Mouse (Mus musculus) granulocyte monocyte progenitor cell, adult 5-6 weeks (primary cell): ENCODE results near the gene M1ap. TPM values are rescaled to one million over a fixed set of nuclear protein-coding genes. Genes with fewer than 3 reads are reported as not detected.

ENCODE experiments used
- ATAC-seq: replicated peaks from 2 replicates; pipeline ENCODE4 v1.8.0; 2016; ENCODE audit warnings: mild to moderate bottlenecking, moderate TSS enrichment, inconsistent platforms; ENCODE audit not compliant: poor library complexity, severe bottlenecking
- total RNA-seq, 2 experiments: library from RNA; stranded (forward) in 1 of 2; stranded (reverse) in 1 of 2; fragments of 200-712, 200-1000 nt in 1 of 2; fragments of >200 nt in 1 of 2; fragmentation: Nextera tagmentation in 1 of 2; gene quantifications; 2 replicates each; pipeline ENCODE4 v1.2.3; 2014 to 2017

The M1ap gene
- total RNA-seq, 2 experiments from 2014 or later: 6.3 TPM; not detected in 1

DNA sequence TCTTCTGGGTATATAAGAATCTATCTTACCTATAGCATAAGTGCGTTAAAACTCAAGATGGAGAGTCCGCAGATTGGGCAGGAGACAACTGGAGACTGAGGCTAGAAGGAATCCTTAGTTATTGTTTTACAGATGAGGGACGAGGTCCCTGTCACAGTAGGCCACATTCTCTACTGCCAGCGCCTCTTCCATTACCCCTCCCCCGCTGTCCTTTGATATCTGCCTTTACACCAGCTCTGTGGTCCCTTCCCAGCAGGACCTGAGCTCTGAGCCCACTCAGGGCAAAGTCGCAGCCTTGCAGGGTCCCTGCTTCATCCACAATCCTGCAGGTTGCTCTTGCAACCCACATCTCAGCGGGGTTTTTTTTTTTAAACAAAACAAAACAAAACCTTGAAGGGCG, 121.5 kb downstream of the M1ap start:
- no peak for ATAC-seq

DNA sequence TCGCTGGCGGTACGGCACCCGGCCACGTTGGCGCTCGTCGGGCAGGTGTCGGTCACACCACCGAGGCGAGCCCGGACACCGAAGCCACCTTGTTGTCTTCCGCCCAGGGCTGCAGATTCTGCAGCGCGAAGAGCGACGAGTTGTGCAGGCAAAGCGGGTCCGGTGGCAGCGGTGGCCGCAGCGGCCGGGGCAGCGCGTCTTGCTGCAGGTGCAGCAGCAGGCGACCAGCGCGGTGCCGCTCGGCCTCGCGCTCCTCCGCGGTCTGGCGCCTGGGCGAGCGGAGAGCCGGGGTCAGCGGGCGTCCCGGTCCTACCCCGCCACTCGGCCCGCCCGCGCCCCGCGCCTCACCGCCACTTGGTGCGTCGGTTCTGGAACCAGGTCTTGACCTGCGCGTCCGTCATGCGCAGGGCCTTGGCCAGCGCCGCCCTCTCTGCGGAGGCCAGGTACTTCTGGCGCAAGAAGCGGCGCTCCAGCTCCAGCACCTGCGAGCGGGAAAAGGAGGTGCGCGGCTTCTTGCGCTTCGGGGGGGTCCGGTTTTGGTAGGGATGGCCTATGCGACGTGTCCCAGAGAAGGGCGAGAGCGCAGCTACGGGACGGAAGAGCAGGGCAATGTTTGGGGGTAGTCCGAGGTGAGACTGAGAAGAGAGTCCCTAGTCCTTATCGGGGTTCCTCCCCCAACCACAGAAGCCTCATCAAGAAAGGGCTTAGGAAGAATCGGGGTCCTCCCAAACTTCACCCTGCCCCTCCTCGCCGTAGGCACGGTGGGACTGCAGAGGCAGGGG, 122.2 kb downstream of the M1ap start:
- no peak; the same call in 1 of the 2 replicates for ATAC-seq

- ATAC-seq: no peak
Measured at GRCm38 (mm10) chr6:83069488-83070246, 123.0 kb downstream of the M1ap start.

DNA sequence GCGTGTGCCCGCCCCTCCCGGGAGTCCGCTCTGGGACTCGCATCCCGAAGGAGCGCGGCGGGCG, 123.4 kb downstream of the M1ap start, which contains the start of gene Tlx2:
Gene Tlx2, minus strand, starts transcription at position 47 of the 64 bp plus-strand sequence.
- ATAC-seq: no peak

GRCm38 (mm10) chr6:83070311-83071219, 123.9 kb downstream of the M1ap start:
- ATAC-seq: peak; percentile 32

- ATAC-seq: no peak
Measured at GRCm38 (mm10) chr6:83071220-83071619, 124.5 kb downstream of the M1ap start.

- no peak for ATAC-seq
Measured at GRCm38 (mm10) chr6:83074979-83075378, 128.3 kb downstream of the M1ap start.

DNA sequence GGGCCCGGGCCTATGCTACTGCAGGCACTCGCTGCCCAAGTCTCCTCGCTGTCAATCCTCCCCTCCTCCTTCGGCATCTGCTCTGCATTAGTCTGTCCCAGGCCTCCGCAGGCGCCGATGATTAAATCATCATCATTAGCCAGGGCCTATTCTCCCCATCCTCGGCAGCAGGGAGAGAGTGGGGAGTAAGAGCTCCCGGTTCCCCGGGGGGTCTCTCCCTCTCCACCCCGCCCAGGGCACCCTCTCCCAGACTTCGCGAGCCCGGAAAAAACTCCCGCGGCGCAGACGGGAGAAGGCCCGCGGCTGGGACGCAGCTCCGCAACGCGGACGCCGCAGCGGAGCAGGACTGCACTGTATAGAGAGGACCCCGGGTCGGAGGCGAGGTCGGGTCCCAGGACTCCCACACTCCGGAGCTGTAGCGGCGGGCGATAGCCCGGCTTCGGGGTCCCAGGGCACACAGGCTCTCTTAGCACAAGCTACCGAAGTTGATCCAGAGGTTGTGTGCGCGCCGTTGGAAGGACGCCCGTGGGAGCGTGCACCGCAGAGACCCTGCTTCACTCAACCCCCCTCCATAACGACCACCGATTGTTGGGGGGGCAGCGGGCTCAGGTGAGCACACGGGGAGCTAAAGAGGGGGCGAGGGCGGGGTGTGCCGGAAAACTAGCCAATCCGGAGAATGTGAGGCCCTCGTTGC, 131.1 kb downstream of the M1ap start, which contains the start of gene Pcgf1:
Gene Pcgf1, plus strand, starts transcription at position 240 of the 694 bp plus-strand sequence.
- peak; percentile 16; the same call in 1 of the 2 replicates for ATAC-seq

DNA sequence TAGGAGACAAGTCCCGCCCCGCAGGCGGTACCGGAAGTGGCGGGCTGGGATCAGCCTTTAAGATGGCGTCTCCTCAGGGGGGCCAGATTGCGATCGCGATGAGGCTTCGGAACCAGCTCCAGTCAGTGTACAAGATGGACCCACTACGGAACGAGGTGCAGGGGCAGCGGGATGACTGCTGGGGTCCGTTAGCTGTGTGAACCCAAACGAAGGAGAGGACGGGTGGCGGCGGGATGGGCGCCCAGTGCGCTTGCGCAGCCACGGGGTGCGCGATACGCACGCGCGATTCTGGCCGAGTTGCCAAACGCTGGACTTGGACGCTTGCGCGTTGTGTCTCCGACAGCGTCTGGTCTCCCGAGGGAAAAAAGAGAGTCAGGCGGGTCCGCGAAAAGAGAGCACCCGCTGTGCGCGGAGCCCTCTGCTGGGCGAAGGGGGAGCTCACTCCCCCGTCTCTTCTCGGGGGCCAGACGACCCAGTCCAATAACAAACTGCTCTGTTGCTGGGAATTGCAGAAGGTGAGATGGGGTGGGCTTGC, 131.7 kb downstream of the M1ap start:
- peak; percentile 91 for ATAC-seq

Other genes starting within 250 kb of the M1ap start
- 56.5 and 86.2 TPM in 2 replicates for gene Pole4, start 241.5 kb upstream of the M1ap start, total RNA-seq (2014; fragmentation: Nextera tagmentation)
- 48.2 and 49.2 TPM in 2 replicates for gene Pole4, start 241.5 kb upstream of the M1ap start, total RNA-seq (2017)
- 38.6 and 70.1 TPM in 2 replicates for gene Hk2, start 172.4 kb upstream of the M1ap start, total RNA-seq (2014; fragmentation: Nextera tagmentation)
- gene Hk2, start 172.4 kb upstream of the M1ap start, total RNA-seq (2017): 62.0 and 76.5 TPM in 2 replicates
- not detected in 2 replicates for gene Sema4f, start 7.1 kb upstream of the M1ap start, total RNA-seq (2014; fragmentation: Nextera tagmentation)
- not detected in 2 replicates for gene Sema4f, start 7.1 kb upstream of the M1ap start, total RNA-seq (2017)
- 18.7 and 25.8 TPM in 2 replicates for gene Dok1, start 86.6 kb downstream of the M1ap start, total RNA-seq (2014; fragmentation: Nextera tagmentation)
- 9.0 and 16.1 TPM in 2 replicates for gene Dok1, start 86.6 kb downstream of the M1ap start, total RNA-seq (2017)
- gene Loxl3, start 87.3 kb downstream of the M1ap start, total RNA-seq (2014; fragmentation: Nextera tagmentation): 9.0 TPM in 1 of 2 replicates, not detected in the other
- 0.46 and 2.2 TPM in 2 replicates for gene Loxl3, start 87.3 kb downstream of the M1ap start, total RNA-seq (2017)
- 235 and 242 TPM in 2 replicates for gene Aup1, start 107.6 kb downstream of the M1ap start, total RNA-seq (2014; fragmentation: Nextera tagmentation)
- gene Aup1, start 107.6 kb downstream of the M1ap start, total RNA-seq (2017): 120 and 136 TPM in 2 replicates
- gene Htra2, start 108.4 kb downstream of the M1ap start, total RNA-seq (2014; fragmentation: Nextera tagmentation): 96.9 and 114 TPM in 2 replicates
- gene Htra2, start 108.4 kb downstream of the M1ap start, total RNA-seq (2017): 66.2 and 81.3 TPM in 2 replicates
- gene Dqx1, start 110.9 kb downstream of the M1ap start, total RNA-seq (2014; fragmentation: Nextera tagmentation): 0.81 and 2.4 TPM in 2 replicates
- gene Dqx1, start 110.9 kb downstream of the M1ap start, total RNA-seq (2017): 1.1 and 1.6 TPM in 2 replicates
- not detected in 2 replicates for gene Tlx2, start 123.4 kb downstream of the M1ap start, total RNA-seq (2014; fragmentation: Nextera tagmentation)
- not detected in 2 replicates for gene Tlx2, start 123.4 kb downstream of the M1ap start, total RNA-seq (2017)
- 20.3 and 24.6 TPM in 2 replicates for gene Pcgf1, start 131.0 kb downstream of the M1ap start, total RNA-seq (2014; fragmentation: Nextera tagmentation)
- gene Pcgf1, start 131.0 kb downstream of the M1ap start, total RNA-seq (2017): 10.9 and 11.5 TPM in 2 replicates
- not detected in 2 replicates for gene Lbx2, start 139.5 kb downstream of the M1ap start, total RNA-seq (2014; fragmentation: Nextera tagmentation)
- gene Lbx2, start 139.5 kb downstream of the M1ap start, total RNA-seq (2017): 1.3 TPM in 1 of 2 replicates, not detected in the other
- 2.8 and 8.2 TPM in 2 replicates for gene Ccdc142, start 154.7 kb downstream of the M1ap start, total RNA-seq (2014; fragmentation: Nextera tagmentation)
- 2.5 and 5.7 TPM in 2 replicates for gene Ccdc142, start 154.7 kb downstream of the M1ap start, total RNA-seq (2017)
- gene Gm42688, start 154.7 kb downstream of the M1ap start, total RNA-seq (2014; fragmentation: Nextera tagmentation): 2.0 and 6.3 TPM in 2 replicates
- 2.6 TPM in 2 replicates for gene Gm42688, start 154.7 kb downstream of the M1ap start, total RNA-seq (2017)
- 48.6 and 78.4 TPM in 2 replicates for gene Mrpl53, start 162.1 kb downstream of the M1ap start, total RNA-seq (2014; fragmentation: Nextera tagmentation)
- gene Mrpl53, start 162.1 kb downstream of the M1ap start, total RNA-seq (2017): 14.6 and 29.1 TPM in 2 replicates
- gene Mogs, start 168.6 kb downstream of the M1ap start, total RNA-seq (2014; fragmentation: Nextera tagmentation): 90.1 and 93.4 TPM in 2 replicates
- gene Mogs, start 168.6 kb downstream of the M1ap start, total RNA-seq (2017): 137 and 158 TPM in 2 replicates
- 31.4 and 38.9 TPM in 2 replicates for gene Wbp1, start 174.7 kb downstream of the M1ap start, total RNA-seq (2014; fragmentation: Nextera tagmentation)
- gene Wbp1, start 174.7 kb downstream of the M1ap start, total RNA-seq (2017): 77.6 and 91.3 TPM in 2 replicates
- gene Ino80b, start 178.5 kb downstream of the M1ap start, total RNA-seq (2014; fragmentation: Nextera tagmentation): 17.2 and 22.8 TPM in 2 replicates
- gene Ino80b, start 178.5 kb downstream of the M1ap start, total RNA-seq (2017): 32.9 and 47.6 TPM in 2 replicates
- gene Rtkn, start 188.6 kb downstream of the M1ap start, total RNA-seq (2014; fragmentation: Nextera tagmentation): 5.1 and 8.7 TPM in 2 replicates
- gene Rtkn, start 188.6 kb downstream of the M1ap start, total RNA-seq (2017): 2.1 and 5.0 TPM in 2 replicates
- gene Wdr54, start 209.5 kb downstream of the M1ap start, total RNA-seq (2014; fragmentation: Nextera tagmentation): not detected in 2 replicates
- gene Wdr54, start 209.5 kb downstream of the M1ap start, total RNA-seq (2017): 0.04 TPM in 1 of 2 replicates, not detected in the other
- 0.51 TPM in 1 of 2 replicates, not detected in the other for gene 1700003E16Rik, start 209.5 kb downstream of the M1ap start, total RNA-seq (2014; fragmentation: Nextera tagmentation)
- not detected in 2 replicates for gene 1700003E16Rik, start 209.5 kb downstream of the M1ap start, total RNA-seq (2017)
- 27.3 and 71.9 TPM in 2 replicates for gene Dctn1, start 219.0 kb downstream of the M1ap start, total RNA-seq (2014; fragmentation: Nextera tagmentation)
- gene Dctn1, start 219.0 kb downstream of the M1ap start, total RNA-seq (2017): 69.4 and 69.5 TPM in 2 replicates